Mouse (Mus musculus): ENCODE data around the gene Spata31d1a. TPM values are rescaled to one million over a fixed set of nuclear protein-coding genes. Genes with fewer than 3 reads are reported as not detected.

Gene Spata31d1a
- not detected in 2 replicates for polyA plus RNA-seq (2014; fragmentation: Nextera tagmentation; extraction: Ambion mirVana)

- no peaks in the 10 kb centered on the region for H3K9me3 ChIP-seq (replicated peaks; ENCODE audit: control insufficient read depth, low read length)
- H3K4me3 ChIP-seq (ENCODE audit: low read depth, low read length): no peak within 1 kb of the TSS
- no peaks in the 10 kb centered on the region for H3K4me1 ChIP-seq (ENCODE audit: control insufficient read depth, insufficient read depth, low read length)
- WGBS (ENCODE audit: insufficient replicate concordance): 80% methylated on average over 15 of the region's 15 CpGs
- no peak within 1 kb of the TSS for H3K4me2 ChIP-seq
- peaks cover 5% of the 10 kb centered on the region; the same call in 1 of the 2 replicates for H3K27me3 ChIP-seq (ENCODE audit: control insufficient read depth, insufficient read depth, low read length)
- ATAC-seq (replicated peaks; ENCODE audit: insufficient number of reproducible peaks, low FRiP score, low TSS enrichment): no peak
- no peak within 1 kb of the TSS for H3K27ac ChIP-seq (ENCODE audit: low read depth, low read length)
- H3K9ac ChIP-seq (ENCODE audit: low read depth, low read length): no peak within 1 kb of the TSS
- no peaks in the 10 kb centered on the region for H3K36me3 ChIP-seq (ENCODE audit: control insufficient read depth, insufficient read depth, low read length)
These were observed at the start of gene Spata31d1a for GRCm38 (mm10) chr13:59710230-59710629. Gene Spata31d1a, minus strand, starts transcription at chr13:59710330.

- H3K4me3 ChIP-seq (ENCODE audit: low read depth, low read length): no peak overlapping the region
- ATAC-seq (replicated peaks; ENCODE audit: insufficient number of reproducible peaks, low FRiP score, low TSS enrichment): no peak
- no peak overlapping the region for H3K4me2 ChIP-seq
- 0 out of 2 replicates have a peak, but pooled peaks cover 2% of the 10 kb centered on the region for H3K4me1 ChIP-seq (ENCODE audit: control insufficient read depth, insufficient read depth, low read length)
- no peaks in the 10 kb centered on the region for H3K9me3 ChIP-seq (replicated peaks; ENCODE audit: control insufficient read depth, low read length)
- 72% methylated on average over 7 of the region's 7 CpGs for WGBS (ENCODE audit: insufficient replicate concordance)
- H3K27me3 ChIP-seq (ENCODE audit: control insufficient read depth, insufficient read depth, low read length): no peaks in the 10 kb centered on the region
- peaks cover 25% of the 10 kb centered on the region for H3K36me3 ChIP-seq (ENCODE audit: control insufficient read depth, insufficient read depth, low read length)
- no peak overlapping the region for H3K9ac ChIP-seq (ENCODE audit: low read depth, low read length)
- H3K27ac ChIP-seq (ENCODE audit: low read depth, low read length): no peak overlapping the region
These were observed 46.8 kb upstream of the Spata31d1a start for GRCm38 (mm10) chr13:59756906-59757305.

DNA sequence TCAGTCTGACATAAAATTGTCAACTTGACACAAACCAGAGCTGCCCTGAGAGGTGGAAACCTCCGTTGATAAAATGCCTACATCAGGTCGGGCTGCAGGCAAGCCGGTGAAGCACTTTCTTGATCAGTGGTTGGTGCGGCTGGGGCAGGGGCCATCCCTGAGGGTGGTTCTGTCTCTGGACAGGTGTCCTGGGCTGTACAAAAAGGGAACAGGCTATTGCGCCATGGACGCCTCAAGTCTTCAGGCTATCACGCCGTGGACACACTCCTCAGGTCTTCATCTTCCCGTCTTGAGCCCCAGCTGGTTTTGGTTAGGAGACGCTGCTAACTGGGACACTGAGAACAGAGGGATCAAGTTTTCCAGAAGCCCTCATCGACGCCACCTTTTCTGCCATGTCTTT lies 40.2 kb upstream of the Spata31d1a start:
- no peaks in the 10 kb centered on the region for H3K9me3 ChIP-seq (replicated peaks; ENCODE audit: control insufficient read depth, low read length)
- H3K27ac ChIP-seq (ENCODE audit: low read depth, low read length): no peak overlapping the region
- no peak for ATAC-seq (replicated peaks; ENCODE audit: insufficient number of reproducible peaks, low FRiP score, low TSS enrichment)
- no peak overlapping the region for H3K4me3 ChIP-seq (ENCODE audit: low read depth, low read length)
- H3K36me3 ChIP-seq (ENCODE audit: control insufficient read depth, insufficient read depth, low read length): peaks cover 5% of the 10 kb centered on the region; the same call in 1 of the 2 replicates
- no peak overlapping the region for H3K9ac ChIP-seq (ENCODE audit: low read depth, low read length)
- no peak overlapping the region for H3K4me2 ChIP-seq
- 0 out of 2 replicates have a peak, but pooled peaks cover 2% of the 10 kb centered on the region for H3K4me1 ChIP-seq (ENCODE audit: control insufficient read depth, insufficient read depth, low read length)
- H3K27me3 ChIP-seq (ENCODE audit: control insufficient read depth, insufficient read depth, low read length): no peaks in the 10 kb centered on the region
- WGBS (ENCODE audit: insufficient replicate concordance): 65% methylated on average over 12 of the region's 12 CpGs

DNA sequence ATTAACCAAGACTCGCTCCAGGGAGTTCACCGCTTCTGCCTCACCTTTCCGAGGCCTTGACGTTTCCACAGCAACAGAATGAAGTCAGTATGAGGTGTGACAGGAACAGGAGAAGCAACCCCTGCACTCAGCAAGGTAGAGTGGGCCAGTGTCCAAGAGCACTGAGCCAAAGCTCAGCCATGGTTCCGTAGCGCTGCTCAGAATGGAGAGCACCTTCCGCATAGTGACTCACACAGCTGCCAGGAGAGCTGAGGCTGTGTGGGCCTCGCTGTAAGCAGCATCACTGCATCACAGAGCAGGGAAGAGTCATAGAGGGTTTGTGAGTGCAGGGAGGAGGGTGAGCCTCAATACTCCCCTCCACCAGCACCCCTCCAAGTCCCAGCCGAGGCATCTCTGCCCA lies 36.6 kb upstream of the Spata31d1a start, which contains the start of gene 1700014D04Rik:
1700014D04Rik (minus strand) TSS at position 42 of the 400 bp plus-strand sequence.
- Histone ChIP-seq H3K9ac (ENCODE audit: low read depth, low read length) (no peak within 1 kb of the TSS), H3K27me3 (ENCODE audit: control insufficient read depth, insufficient read depth, low read length) (no peaks in the 10 kb centered on the region), H3K4me2 (no peak within 1 kb of the TSS), H3K27ac (ENCODE audit: low read depth, low read length) (no peak within 1 kb of the TSS), H3K36me3 (ENCODE audit: control insufficient read depth, insufficient read depth, low read length) (no peaks in the 10 kb centered on the region), H3K4me3 (ENCODE audit: low read depth, low read length) (no peak within 1 kb of the TSS), H3K4me1 (ENCODE audit: control insufficient read depth, insufficient read depth, low read length) (0 out of 2 replicates have a peak, but pooled peaks cover 2% of the 10 kb centered on the region), H3K9me3 (replicated peaks; ENCODE audit: control insufficient read depth, low read length) (no peaks in the 10 kb centered on the region)
- ATAC-seq (replicated peaks; ENCODE audit: insufficient number of reproducible peaks, low FRiP score, low TSS enrichment): no peak
- 79% methylated on average over 9 of the region's 9 CpGs for WGBS (ENCODE audit: insufficient replicate concordance)

GRCm38 (mm10) chr13:59746164-59746563 lies 36.0 kb upstream of the Spata31d1a start:
- no peak overlapping the region for H3K4me3 ChIP-seq (ENCODE audit: low read depth, low read length)
- 58% methylated on average over 6 of the region's 6 CpGs for WGBS (ENCODE audit: insufficient replicate concordance)
- H3K36me3 ChIP-seq (ENCODE audit: control insufficient read depth, insufficient read depth, low read length): no peaks in the 10 kb centered on the region
- H3K9ac ChIP-seq (ENCODE audit: low read depth, low read length): no peak overlapping the region
- no peak for ATAC-seq (replicated peaks; ENCODE audit: insufficient number of reproducible peaks, low FRiP score, low TSS enrichment)
- 0 out of 2 replicates have a peak, but pooled peaks cover 2% of the 10 kb centered on the region for H3K4me1 ChIP-seq (ENCODE audit: control insufficient read depth, insufficient read depth, low read length)
- no peaks in the 10 kb centered on the region for H3K27me3 ChIP-seq (ENCODE audit: control insufficient read depth, insufficient read depth, low read length)
- no peak overlapping the region for H3K4me2 ChIP-seq
- no peaks in the 10 kb centered on the region for H3K9me3 ChIP-seq (replicated peaks; ENCODE audit: control insufficient read depth, low read length)
- no peak overlapping the region for H3K27ac ChIP-seq (ENCODE audit: low read depth, low read length)

DNA sequence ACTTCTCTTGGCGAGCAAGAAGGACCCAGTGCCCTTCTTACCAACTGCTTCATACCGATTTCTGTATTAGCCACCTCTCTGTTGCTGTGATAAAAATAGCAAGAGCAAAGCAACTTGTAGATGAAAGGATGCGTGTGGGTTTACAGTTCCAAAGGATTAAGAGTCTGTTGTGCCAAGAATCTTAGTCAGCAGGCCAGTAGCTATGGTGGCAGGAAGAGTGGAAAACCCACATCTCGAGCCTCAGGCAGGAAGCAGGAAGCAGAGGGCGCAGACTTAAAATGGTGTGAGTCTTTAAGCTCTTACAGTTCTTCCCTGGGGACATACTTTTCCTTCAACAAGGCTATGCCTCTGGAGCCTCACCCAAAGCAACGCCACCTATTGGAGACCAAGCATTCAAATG lies 35.3 kb upstream of the Spata31d1a start:
- H3K9me3 ChIP-seq (replicated peaks; ENCODE audit: control insufficient read depth, low read length): no peaks in the 10 kb centered on the region
- H3K27me3 ChIP-seq (ENCODE audit: control insufficient read depth, insufficient read depth, low read length): no peaks in the 10 kb centered on the region
- no peak overlapping the region for H3K9ac ChIP-seq (ENCODE audit: low read depth, low read length)
- ATAC-seq (replicated peaks; ENCODE audit: insufficient number of reproducible peaks, low FRiP score, low TSS enrichment): no peak
- no peak overlapping the region for H3K4me3 ChIP-seq (ENCODE audit: low read depth, low read length)
- no peaks in the 10 kb centered on the region for H3K36me3 ChIP-seq (ENCODE audit: control insufficient read depth, insufficient read depth, low read length)
- 77% methylated on average over 6 of the region's 6 CpGs for WGBS (ENCODE audit: insufficient replicate concordance)
- H3K27ac ChIP-seq (ENCODE audit: low read depth, low read length): no peak overlapping the region
- 0 out of 2 replicates have a peak, but pooled peaks cover 2% of the 10 kb centered on the region for H3K4me1 ChIP-seq (ENCODE audit: control insufficient read depth, insufficient read depth, low read length)
- H3K4me2 ChIP-seq: no peak overlapping the region

DNA sequence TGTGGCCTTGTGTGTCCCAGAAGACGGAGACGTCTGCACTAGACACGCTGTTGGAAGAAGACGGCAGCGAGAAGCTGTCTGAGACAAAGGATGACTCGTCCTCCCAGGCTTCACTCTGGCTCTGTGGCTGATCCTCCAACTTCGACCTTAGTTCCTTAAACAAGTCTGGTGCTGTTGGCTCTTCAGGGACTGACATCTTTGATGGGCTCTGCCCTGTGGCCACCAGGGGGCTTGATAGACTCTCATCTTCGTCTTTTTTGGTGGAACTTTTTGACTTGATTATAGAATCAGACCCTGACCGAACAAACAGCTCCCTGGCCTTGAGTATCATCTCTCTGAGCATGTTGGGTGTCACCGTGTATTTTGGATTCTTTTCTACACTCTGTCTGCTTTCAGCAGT lies 31.6 kb upstream of the Spata31d1a start:
- Histone ChIP-seq H3K27ac (ENCODE audit: low read depth, low read length) (no peak overlapping the region), H3K4me2 (no peak overlapping the region), H3K36me3 (ENCODE audit: control insufficient read depth, insufficient read depth, low read length) (no peaks in the 10 kb centered on the region), H3K27me3 (ENCODE audit: control insufficient read depth, insufficient read depth, low read length) (no peaks in the 10 kb centered on the region), H3K9me3 (replicated peaks; ENCODE audit: control insufficient read depth, low read length) (no peaks in the 10 kb centered on the region), H3K4me3 (ENCODE audit: low read depth, low read length) (no peak overlapping the region), H3K9ac (ENCODE audit: low read depth, low read length) (no peak overlapping the region), H3K4me1 (ENCODE audit: control insufficient read depth, insufficient read depth, low read length) (no peaks in the 10 kb centered on the region)
- ATAC-seq (replicated peaks; ENCODE audit: insufficient number of reproducible peaks, low FRiP score, low TSS enrichment): no peak
- 72% methylated on average over 10 of the region's 10 CpGs for WGBS (ENCODE audit: insufficient replicate concordance)

DNA sequence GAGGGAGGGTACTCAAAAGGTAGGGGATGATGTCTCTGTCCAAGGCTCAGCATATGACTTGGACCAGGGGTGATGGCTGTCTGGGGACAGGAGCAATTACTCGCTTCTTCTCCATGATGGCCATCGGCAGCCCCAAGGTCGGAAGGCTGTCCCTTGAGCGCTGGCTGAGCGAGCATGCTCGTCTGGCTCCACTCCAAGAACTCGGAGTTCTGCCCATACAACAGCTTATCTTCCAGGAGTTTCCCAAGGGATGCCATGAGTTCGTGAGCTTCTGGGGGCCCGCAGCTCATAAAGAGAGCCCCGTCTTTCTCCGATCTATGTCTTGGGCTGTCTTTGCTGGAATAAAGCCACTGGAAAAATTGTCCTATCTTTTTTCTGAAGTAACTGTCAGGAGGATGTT lies 31.0 kb upstream of the Spata31d1a start:
- Histone ChIP-seq H3K36me3 (ENCODE audit: control insufficient read depth, insufficient read depth, low read length) (no peaks in the 10 kb centered on the region), H3K4me3 (ENCODE audit: low read depth, low read length) (no peak overlapping the region), H3K4me1 (ENCODE audit: control insufficient read depth, insufficient read depth, low read length) (no peaks in the 10 kb centered on the region), H3K9me3 (replicated peaks; ENCODE audit: control insufficient read depth, low read length) (no peaks in the 10 kb centered on the region), H3K27me3 (ENCODE audit: control insufficient read depth, insufficient read depth, low read length) (no peaks in the 10 kb centered on the region), H3K4me2 (no peak overlapping the region), H3K27ac (ENCODE audit: low read depth, low read length) (no peak overlapping the region), H3K9ac (ENCODE audit: low read depth, low read length) (no peak overlapping the region)
- ATAC-seq (replicated peaks; ENCODE audit: insufficient number of reproducible peaks, low FRiP score, low TSS enrichment): no peak
- 75% methylated on average over 11 of the region's 11 CpGs for WGBS (ENCODE audit: insufficient replicate concordance)

DNA sequence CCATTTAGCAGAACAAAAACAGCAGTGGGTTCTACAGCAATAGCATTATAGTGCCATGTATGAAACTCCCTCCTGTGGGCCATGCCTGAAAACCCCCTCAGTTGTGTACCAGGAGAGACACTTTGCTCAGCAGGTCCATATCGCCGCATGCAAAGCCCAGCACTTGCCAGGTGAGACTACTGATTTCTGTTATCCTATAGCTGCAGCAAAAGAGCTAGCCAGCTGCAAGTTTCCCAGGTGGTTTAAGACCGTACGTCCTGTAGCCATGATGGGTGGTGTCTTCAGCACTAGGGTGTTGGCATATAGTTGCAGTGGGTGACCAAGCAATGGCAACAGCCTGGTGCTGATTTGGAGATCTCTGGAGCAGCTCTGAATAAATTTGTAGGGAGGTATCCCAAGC lies 29.3 kb upstream of the Spata31d1a start:
- no peak overlapping the region for H3K9ac ChIP-seq (ENCODE audit: low read depth, low read length)
- no peak for ATAC-seq (replicated peaks; ENCODE audit: insufficient number of reproducible peaks, low FRiP score, low TSS enrichment)
- H3K4me1 ChIP-seq (ENCODE audit: control insufficient read depth, insufficient read depth, low read length): no peaks in the 10 kb centered on the region
- no peak overlapping the region for H3K4me2 ChIP-seq
- no peaks in the 10 kb centered on the region for H3K9me3 ChIP-seq (replicated peaks; ENCODE audit: control insufficient read depth, low read length)
- 79% methylated on average over 4 of the region's 4 CpGs for WGBS (ENCODE audit: insufficient replicate concordance)
- no peak overlapping the region for H3K4me3 ChIP-seq (ENCODE audit: low read depth, low read length)
- H3K27me3 ChIP-seq (ENCODE audit: control insufficient read depth, insufficient read depth, low read length): no peaks in the 10 kb centered on the region
- no peaks in the 10 kb centered on the region for H3K36me3 ChIP-seq (ENCODE audit: control insufficient read depth, insufficient read depth, low read length)
- H3K27ac ChIP-seq (ENCODE audit: low read depth, low read length): no peak overlapping the region
